Mouse (Mus musculus): ENCODE results near the gene E430018J23Rik.

- TF ChIP-seq CTCF (IDR thresholded peaks at IDR 0.05; ENCODE audit: extremely low read depth, insufficient read depth, insufficient read length, insufficient replicate concordance) (no peak), POLR2A (IDR thresholded peaks at IDR 0.05; ENCODE audit: low read depth, low read length) (no peak)
Observed at GRCm38 (mm10) chr7:127422247-127422646, 28.8 kb upstream of the E430018J23Rik start.
